Mouse (Mus musculus): ENCODE measurements around the gene Map1lc3a.

The Map1lc3a gene

GRCm38 (mm10) chr2:155276195-155276594 lies at the start of gene Map1lc3a:
Map1lc3a (plus strand) TSS chr2:155276297.
- DNase-seq, result peak; percentile 97

DNA sequence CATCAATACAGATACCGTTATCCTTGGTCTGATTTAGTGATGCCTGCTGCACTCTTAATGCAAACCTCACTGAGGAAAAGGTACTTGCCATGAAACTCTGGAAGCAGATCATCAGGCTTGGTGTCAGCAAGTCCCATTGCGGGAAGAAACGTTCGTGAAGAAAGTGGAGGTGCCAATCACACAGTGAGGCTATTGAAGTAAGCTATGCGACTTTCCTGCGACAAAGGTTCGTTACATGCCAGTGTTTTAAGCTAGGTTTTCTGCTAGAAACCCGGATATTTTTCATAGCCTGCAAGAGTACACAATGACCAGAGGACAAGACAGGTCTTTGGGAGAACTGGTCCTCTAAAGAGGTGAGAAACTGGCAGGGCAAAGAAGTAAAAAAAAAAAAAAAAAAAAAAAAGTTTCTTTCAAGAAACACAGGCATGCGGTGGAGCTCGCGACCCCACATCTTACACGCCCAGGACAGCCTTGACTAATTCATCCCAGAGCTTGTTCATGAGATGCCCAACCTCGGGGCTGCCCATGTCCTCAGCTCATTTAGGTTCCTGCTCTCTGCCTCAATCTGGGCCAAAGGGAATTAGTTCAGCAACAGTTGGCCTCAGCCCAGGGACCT lies 40.2 kb upstream of the Map1lc3a start:
- no peak for DNase-seq

DNA sequence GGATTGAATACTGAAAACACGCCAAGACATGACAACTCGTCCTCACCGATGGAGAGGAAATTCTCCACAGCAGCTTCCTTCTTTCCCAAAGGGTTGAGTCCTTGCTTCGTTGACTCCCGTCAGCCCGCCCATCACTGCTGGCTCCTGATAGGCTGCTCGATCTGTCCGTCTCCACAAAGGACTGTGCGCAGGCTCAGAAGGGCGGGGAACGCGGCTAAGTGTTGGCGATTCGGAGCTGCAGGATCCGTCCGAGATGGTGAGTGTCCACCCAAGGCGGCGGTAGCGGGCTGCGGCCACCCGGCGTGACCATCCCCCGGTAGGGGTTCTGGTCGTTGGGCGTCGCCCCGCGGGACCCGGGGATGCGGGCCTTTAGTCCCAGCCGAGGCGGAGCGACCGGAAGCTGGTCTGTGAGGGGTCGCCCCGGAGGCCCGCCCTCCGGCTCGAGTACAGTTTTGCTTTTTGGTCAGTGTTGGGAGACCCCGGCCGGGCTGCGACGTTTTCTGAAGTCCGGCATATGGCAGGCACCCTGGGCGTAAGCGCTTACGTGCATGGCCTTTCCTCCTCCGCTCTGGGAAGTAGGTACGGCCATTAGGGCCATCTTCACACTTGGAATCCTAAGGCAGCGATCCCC lies 39.6 kb upstream of the Map1lc3a start, which contains the start of gene Dynlrb1:
Gene Dynlrb1, plus strand, starts transcription at position 172 of the 631 bp plus-strand sequence.
- peak; percentile 99 for DNase-seq

DNA sequence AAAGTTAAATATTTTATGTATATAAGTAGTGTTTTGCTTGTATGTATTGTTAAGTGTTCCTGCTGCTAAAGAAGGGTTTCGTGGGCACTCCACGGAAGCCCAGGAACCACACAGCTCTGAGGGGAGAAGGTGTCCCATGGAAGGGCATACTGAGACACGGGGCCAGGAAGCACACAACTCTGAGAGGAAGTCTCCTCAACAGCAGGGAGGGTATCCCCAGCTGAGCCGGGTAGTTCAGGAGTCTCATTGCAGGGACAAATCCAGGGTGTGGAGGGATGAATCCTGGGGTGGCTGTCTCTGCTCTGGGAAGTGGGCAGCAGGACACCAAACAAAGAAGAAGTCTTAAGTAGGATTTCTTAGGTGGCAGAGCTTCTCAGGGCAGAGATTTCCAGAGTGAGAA lies 38.8 kb upstream of the Map1lc3a start:
- DNase-seq, result no peak

DNA sequence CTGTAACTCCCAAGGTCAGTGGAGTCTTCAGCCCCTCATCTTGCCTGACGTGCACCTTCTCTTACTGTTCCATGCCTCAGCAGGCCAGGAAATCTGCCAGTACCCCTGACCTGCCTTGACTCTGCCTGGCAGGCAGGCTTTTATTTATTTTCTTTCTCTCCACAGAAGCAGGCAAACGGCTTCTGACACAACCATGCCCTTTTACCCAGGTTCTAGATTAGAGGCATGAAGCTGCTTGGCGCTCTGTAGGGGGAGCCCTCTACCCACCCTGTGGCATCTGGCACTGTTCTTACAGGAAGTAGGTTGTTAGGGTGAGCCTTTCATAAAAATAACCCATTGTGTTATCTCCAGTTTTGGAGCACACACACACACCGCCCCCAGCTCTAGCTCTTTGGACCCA lies 35.2 kb upstream of the Map1lc3a start:
- DNase-seq, result peak; percentile 12

DNA sequence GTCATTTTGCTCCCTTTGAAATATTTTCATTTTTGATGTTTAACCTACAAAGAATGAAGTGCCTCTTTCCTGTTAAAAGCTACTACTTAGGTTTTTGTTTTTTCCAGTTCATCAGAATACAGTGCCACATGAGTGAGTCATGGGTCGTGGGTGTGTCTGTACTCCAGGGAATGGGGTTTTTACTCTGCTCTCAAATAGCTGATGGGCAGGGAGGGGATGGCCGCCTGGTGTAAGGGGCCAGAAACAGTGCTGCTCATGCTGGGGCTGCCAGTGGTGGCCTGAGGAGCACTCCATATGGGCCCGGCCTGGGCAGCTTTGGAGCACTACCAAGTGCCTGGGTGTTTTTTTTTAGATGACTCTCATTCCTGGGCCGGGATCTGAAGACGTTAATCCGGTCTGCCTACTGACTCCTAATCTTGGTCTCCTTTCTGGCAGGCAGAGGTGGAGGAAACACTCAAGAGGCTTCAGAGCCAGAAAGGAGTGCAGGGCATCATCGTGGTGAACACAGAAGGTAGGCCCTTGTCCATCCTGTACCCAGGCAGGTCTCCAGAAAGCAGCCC lies 33.7 kb upstream of the Map1lc3a start:
- no peak for DNase-seq

GRCm38 (mm10) chr2:155246231-155246630 lies 29.9 kb upstream of the Map1lc3a start:
- no peak for DNase-seq

- DNase-seq, result no peak
Observed at GRCm38 (mm10) chr2:155248206-155248605, 27.9 kb upstream of the Map1lc3a start.

GRCm38 (mm10) chr2:155248718-155249117 lies 27.4 kb upstream of the Map1lc3a start:
- no peak for DNase-seq

DNA sequence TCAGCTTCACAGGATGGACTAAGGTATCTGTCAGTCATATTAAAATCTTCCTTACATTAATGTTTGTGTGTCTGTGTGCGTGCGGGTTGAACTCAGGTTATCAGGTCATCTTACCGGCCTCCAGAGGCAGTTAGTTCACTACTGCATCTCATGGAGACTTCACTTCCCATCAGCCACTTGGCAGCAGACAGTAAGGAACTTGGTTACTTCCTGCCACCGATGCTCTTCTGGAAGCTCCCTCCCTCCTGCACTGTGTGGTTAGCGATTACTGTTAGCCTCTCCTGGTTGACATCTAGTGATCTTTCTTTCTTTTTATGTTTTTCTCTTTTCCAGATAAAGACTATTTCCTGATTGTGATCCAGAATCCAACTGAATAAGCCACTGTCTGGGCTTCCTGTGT lies 26.5 kb upstream of the Map1lc3a start:
- no peak for DNase-seq

DNA sequence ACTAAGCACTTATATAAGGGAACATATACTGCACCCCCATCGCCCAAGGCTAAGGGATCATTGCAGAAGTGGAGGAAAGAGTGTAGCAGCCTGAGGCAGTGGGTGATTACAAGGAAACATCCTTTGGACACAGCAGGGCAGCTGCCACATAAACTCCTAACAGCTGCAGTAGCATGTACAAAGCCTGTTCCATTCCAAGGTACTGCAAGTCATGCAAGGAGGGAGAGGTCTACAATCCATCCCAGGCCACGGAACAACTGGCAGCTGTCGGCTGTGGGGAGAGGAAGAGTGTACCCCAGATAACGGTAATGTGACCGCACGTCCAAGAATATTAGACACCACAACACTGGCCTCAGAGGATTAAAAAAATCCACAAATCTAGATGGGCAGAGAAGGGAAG lies 10.6 kb upstream of the Map1lc3a start:
- DNase-seq, result no peak

DNA sequence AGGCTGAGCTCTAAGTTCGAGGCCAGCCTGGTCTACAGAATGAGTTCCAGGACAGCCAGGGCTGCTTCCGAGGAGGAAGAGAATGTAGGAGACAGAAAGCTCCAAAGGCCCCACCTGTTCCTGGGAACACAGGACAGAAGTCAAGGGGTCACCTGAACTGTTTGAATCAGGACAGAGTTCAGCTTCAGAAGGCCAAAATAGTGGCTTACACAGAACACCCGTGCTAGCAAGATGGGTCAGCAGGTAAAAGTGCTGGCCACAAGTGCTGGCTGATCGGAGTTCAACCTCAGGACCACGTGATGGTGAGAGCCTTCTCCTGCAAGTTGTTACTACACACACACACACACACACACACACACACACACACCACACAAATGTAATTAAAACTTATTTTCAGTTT lies 9.2 kb upstream of the Map1lc3a start:
- no peak for DNase-seq

- DNase-seq, result peak; percentile 28
Observed at GRCm38 (mm10) chr2:155271957-155272356, 4.1 kb upstream of the Map1lc3a start.

- DNase-seq, result no peak
Observed at GRCm38 (mm10) chr2:155272396-155273170, 3.5 kb upstream of the Map1lc3a start.

DNA sequence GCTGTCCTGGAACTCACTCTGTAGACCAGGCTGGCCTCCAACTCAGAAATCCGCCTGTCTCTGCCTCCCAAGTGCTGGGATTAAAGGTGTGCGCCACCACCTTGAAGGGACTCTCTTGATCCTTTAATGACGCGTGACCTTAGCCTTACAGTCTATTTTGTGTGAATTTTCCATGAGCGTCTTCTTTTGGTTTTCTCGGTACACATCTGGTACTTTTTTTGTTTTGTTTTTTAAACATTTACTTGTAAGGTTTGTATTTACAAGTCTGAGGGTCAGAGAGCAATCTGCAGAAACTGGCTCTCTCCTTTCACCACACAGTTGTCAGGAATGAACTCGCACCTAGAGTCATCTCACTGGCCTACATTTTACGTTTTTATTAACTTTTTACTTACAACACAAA lies 2.5 kb upstream of the Map1lc3a start:
- DNase-seq, result no peak

DNA sequence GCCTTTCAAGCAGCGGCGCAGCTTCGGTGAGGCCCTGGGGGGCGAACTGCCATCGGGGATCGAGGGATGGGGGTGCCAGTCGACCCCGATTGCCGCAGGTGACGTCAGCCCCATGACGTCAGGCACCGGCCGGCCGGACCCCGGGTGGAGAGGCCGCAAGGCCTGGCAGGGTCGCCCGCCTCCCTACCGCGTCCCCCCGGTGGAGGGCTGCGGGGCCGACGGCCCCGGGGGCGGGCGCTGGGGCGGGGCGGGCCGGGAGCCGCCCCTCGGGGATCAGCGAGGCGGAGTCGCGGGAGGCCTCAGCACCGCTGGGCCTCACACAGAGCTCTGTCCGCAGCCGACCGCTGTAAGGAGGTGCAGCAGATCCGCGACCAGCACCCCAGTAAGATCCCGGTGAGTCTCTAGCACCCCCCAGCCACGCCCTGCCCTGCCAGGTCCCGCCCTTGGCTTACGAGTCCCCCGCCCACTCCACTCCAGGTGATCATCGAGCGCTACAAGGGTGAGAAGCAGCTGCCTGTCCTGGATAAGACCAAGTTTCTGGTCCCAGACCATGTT lies 601 bp downstream of the Map1lc3a start:
- DNase-seq, result no peak

- no peak for DNase-seq
Observed at GRCm38 (mm10) chr2:155277721-155278120, 1.6 kb downstream of the Map1lc3a start.

GRCm38 (mm10) chr2:155278361-155278760 lies 2.3 kb downstream of the Map1lc3a start:
- no peak for DNase-seq

DNA sequence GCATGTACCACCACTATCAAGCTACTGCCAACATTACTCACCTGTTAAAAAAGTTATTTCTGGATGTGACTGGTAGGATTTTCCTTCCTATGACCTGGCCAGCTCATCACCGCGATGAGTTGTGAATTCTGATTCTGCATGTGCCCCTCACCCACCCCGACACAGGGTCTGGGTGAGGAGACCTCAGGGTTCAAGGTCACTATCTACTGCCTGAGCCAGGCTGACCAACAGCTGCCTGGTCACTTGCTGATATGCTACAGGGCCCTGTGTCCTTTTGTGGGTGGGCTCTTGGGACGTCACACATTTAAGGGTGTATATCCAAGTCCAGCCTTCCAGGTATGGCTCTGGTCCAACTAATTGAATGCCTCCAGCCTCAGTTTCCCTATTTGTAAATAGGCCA lies 3.1 kb downstream of the Map1lc3a start:
- DNase-seq, result no peak

DNA sequence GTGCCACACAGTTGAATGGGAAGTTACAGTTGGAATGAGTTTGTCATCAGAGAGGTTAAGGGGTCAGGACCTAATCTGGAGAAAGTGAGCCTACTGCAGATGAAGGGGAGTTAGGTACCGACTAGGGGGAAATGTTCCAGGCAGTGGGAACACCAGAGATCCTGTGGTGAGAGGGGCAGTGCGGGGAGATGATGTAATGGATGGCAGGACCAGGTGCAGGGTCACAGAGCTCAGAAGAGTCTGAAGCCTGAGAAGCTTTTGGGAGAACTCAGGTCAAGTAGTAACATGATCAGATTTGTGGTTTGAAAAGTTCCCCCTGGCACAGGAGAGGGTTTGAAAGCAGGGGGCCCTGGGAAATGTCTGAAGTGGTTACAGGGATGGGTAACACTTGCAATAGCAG lies 4.0 kb downstream of the Map1lc3a start:
- no peak for DNase-seq

DNA sequence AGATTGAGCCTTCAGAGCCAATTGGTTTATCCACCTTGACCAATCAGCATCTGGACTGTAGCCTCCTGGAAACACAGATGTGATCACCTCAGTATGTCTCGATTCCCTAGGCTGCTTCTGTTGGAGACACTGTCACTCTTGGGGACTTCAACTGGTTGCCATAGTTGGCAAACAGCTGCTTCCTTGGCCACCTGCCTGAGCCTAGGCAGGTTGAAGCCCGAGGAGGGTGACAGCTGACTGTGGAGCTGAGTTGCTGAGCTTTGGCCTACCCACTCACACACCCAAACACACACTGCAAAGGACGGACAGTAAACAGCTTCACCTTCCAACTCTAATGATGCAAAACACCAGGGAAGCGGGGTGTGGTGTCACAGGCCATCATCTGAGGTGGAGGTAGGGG lies 7.7 kb downstream of the Map1lc3a start:
- no peak for DNase-seq

GRCm38 (mm10) chr2:155284647-155285046 lies 8.6 kb downstream of the Map1lc3a start:
- DNase-seq, result no peak

GRCm38 (mm10) chr2:155285744-155286143 lies 9.6 kb downstream of the Map1lc3a start:
- DNase-seq, result no peak

All from retina, postnatal 1 day (tissue).